Mouse (Mus musculus) gastrocnemius, postnatal 4 days (tissue): ENCODE measurements around the gene Fam20c. TPM values are rescaled to one million over a fixed set of nuclear protein-coding genes. Genes with fewer than 3 reads are reported as not detected.
A peak's percentile ranks its signal among the peaks of the same experiment; 100 is the strongest.

Experiments
- DNase-seq, 2 experiments: peaks; one replicate each; pipeline ENCODE4 v3.0.0; 2021 to 2022; ENCODE audit warnings: low spot score in 2 of 2, mixed read lengths in 2 of 2
- total RNA-seq, 2 experiments: library from RNA; stranded (reverse); gene quantifications; 2 replicates each; pipeline ENCODE4 v1.2.3; 2021

Fam20c gene
- total RNA-seq, 2 experiments from 2014 or later, result 27.9 to 28.9 TPM

- DNase-seq, result peak; percentile 30 to 53
Observed at GRCm38 (mm10) chr5:138755453-138756301, 1.4 kb downstream of the Fam20c start.

GRCm38 (mm10) chr5:138756311-138757085 is 2.2 kb downstream of the Fam20c start:
- DNase-seq, result peak in 1 of 2 experiments; percentile 47

GRCm38 (mm10) chr5:138757135-138757534 is 2.8 kb downstream of the Fam20c start:
- no peak for DNase-seq

- DNase-seq, result no peak
Observed at GRCm38 (mm10) chr5:138757616-138758015, 3.3 kb downstream of the Fam20c start.

GRCm38 (mm10) chr5:138758533-138758932 is 4.2 kb downstream of the Fam20c start:
- no peak for DNase-seq

- no peak for DNase-seq
Observed at GRCm38 (mm10) chr5:138761836-138762334, 7.6 kb downstream of the Fam20c start.

- DNase-seq, result no peak
Observed at GRCm38 (mm10) chr5:138762361-138762760, 8.0 kb downstream of the Fam20c start.

GRCm38 (mm10) chr5:138764601-138765000 is 10.3 kb downstream of the Fam20c start:
- DNase-seq, result no peak

GRCm38 (mm10) chr5:138767650-138768049 is 13.3 kb downstream of the Fam20c start:
- DNase-seq, result no peak

GRCm38 (mm10) chr5:138768704-138769103 is 14.4 kb downstream of the Fam20c start:
- DNase-seq, result no peak

- no peak for DNase-seq
Observed at GRCm38 (mm10) chr5:138769126-138769525, 14.8 kb downstream of the Fam20c start.

GRCm38 (mm10) chr5:138775096-138775495 is 20.8 kb downstream of the Fam20c start:
- DNase-seq, result no peak

GRCm38 (mm10) chr5:138776346-138776745 is 22.0 kb downstream of the Fam20c start:
- DNase-seq, result peak in 1 of 2 experiments; percentile 27

- DNase-seq, result peak in 1 of 2 experiments; percentile 19
Observed at GRCm38 (mm10) chr5:138778731-138779463, 24.6 kb downstream of the Fam20c start.

GRCm38 (mm10) chr5:138779655-138780054 is 25.3 kb downstream of the Fam20c start:
- no peak for DNase-seq

GRCm38 (mm10) chr5:138782697-138783096 is 28.4 kb downstream of the Fam20c start:
- no peak for DNase-seq

- no peak for DNase-seq
Observed at GRCm38 (mm10) chr5:138783181-138783580, 28.9 kb downstream of the Fam20c start.

- no peak for DNase-seq
Observed at GRCm38 (mm10) chr5:138785986-138786515, 31.7 kb downstream of the Fam20c start.

GRCm38 (mm10) chr5:138787648-138788047 is 33.3 kb downstream of the Fam20c start:
- no peak for DNase-seq

GRCm38 (mm10) chr5:138788481-138789211 is 34.3 kb downstream of the Fam20c start:
- DNase-seq, result no peak
